Mouse (Mus musculus): ENCODE results near the gene Ankrd13c. TPM values are rescaled to one million over a fixed set of nuclear protein-coding genes. Genes with fewer than 3 reads are reported as not detected.

Gene Ankrd13c
- polyA plus RNA-seq, 1 experiment from 2014 or later, result 38.5 TPM

- Histone ChIP-seq H3K4me3 (ENCODE audit: low read depth, low read length) (no peak overlapping the region), H3K4me2 (ENCODE audit: low read depth, low read length) (no peak overlapping the region), H3K27me3 (ENCODE audit: control insufficient read depth, insufficient read depth, low read length) (no peaks in the 10 kb centered on the region), H3K27ac (ENCODE audit: low read depth, low read length) (no peak overlapping the region), H3K36me3 (ENCODE audit: control insufficient read depth, insufficient read depth, low read length) (no peaks in the 10 kb centered on the region), H3K9ac (replicated peaks; ENCODE audit: low read depth, low read length) (no peak overlapping the region), H3K4me1 (ENCODE audit: control insufficient read depth, insufficient read depth, low read length) (no peaks in the 10 kb centered on the region), H3K9me3 (ENCODE audit: control insufficient read depth, low read length) (no peaks in the 10 kb centered on the region)
- 86% methylated on average over 3 of the region's 3 CpGs for WGBS
- no peak for ATAC-seq (ENCODE audit: low read depth)
These were observed 12.7 kb upstream of the Ankrd13c start for GRCm38 (mm10) chr3:157934301-157934823.

- H3K9ac ChIP-seq (replicated peaks; ENCODE audit: low read depth, low read length), result no peak overlapping the region
- H3K4me2 ChIP-seq (ENCODE audit: low read depth, low read length), result no peak overlapping the region
- no peaks in the 10 kb centered on the region for H3K27me3 ChIP-seq (ENCODE audit: control insufficient read depth, insufficient read depth, low read length)
- H3K27ac ChIP-seq (ENCODE audit: low read depth, low read length), result no peak overlapping the region
- no peak for ATAC-seq (ENCODE audit: low read depth)
- H3K4me3 ChIP-seq (ENCODE audit: low read depth, low read length), result no peak overlapping the region
- WGBS, result 89% methylated on average over 2 of the region's 2 CpGs
- H3K9me3 ChIP-seq (ENCODE audit: control insufficient read depth, low read length), result no peaks in the 10 kb centered on the region
- no peaks in the 10 kb centered on the region for H3K36me3 ChIP-seq (ENCODE audit: control insufficient read depth, insufficient read depth, low read length)
- no peaks in the 10 kb centered on the region for H3K4me1 ChIP-seq (ENCODE audit: control insufficient read depth, insufficient read depth, low read length)
These were observed 8.5 kb upstream of the Ankrd13c start for GRCm38 (mm10) chr3:157938585-157938984.

- Histone ChIP-seq H3K9me3 (ENCODE audit: control insufficient read depth, low read length) (no peaks in the 10 kb centered on the region), H3K27ac (ENCODE audit: low read depth, low read length) (peak overlapping the region; percentile 98), H3K9ac (replicated peaks; ENCODE audit: low read depth, low read length) (peak overlapping the region; percentile 93), H3K36me3 (ENCODE audit: control insufficient read depth, insufficient read depth, low read length) (no peaks in the 10 kb centered on the region), H3K4me1 (ENCODE audit: control insufficient read depth, insufficient read depth, low read length) (peaks cover 8% of the 10 kb centered on the region; the same call in 1 of the 2 replicates), H3K4me2 (ENCODE audit: low read depth, low read length) (peak overlapping the region; percentile 97), H3K4me3 (ENCODE audit: low read depth, low read length) (peak overlapping the region; percentile 99), H3K27me3 (ENCODE audit: control insufficient read depth, insufficient read depth, low read length) (no peaks in the 10 kb centered on the region)
- ATAC-seq (ENCODE audit: low read depth), result peak; percentile 82
- WGBS, result under 1% methylated on average over 73 of the region's 93 CpGs
These were observed 593 bp downstream of the Ankrd13c start for GRCm38 (mm10) chr3:157947383-157948280.

- ATAC-seq (ENCODE audit: low read depth), result no peak
- H3K27ac ChIP-seq (ENCODE audit: low read depth, low read length), result no peak overlapping the region
- 90% methylated on average over 2 of the region's 2 CpGs for WGBS
- H3K36me3 ChIP-seq (ENCODE audit: control insufficient read depth, insufficient read depth, low read length), result no peaks in the 10 kb centered on the region
- no peak overlapping the region for H3K9ac ChIP-seq (replicated peaks; ENCODE audit: low read depth, low read length)
- H3K4me3 ChIP-seq (ENCODE audit: low read depth, low read length), result no peak overlapping the region
- H3K27me3 ChIP-seq (ENCODE audit: control insufficient read depth, insufficient read depth, low read length), result no peaks in the 10 kb centered on the region
- no peaks in the 10 kb centered on the region for H3K9me3 ChIP-seq (ENCODE audit: control insufficient read depth, low read length)
- H3K4me1 ChIP-seq (ENCODE audit: control insufficient read depth, insufficient read depth, low read length), result peaks cover 8% of the 10 kb centered on the region; the same call in 1 of the 2 replicates
- H3K4me2 ChIP-seq (ENCODE audit: low read depth, low read length), result no peak overlapping the region
These were observed 5.7 kb downstream of the Ankrd13c start for GRCm38 (mm10) chr3:157952716-157953115.

- H3K4me2 ChIP-seq (ENCODE audit: low read depth, low read length), result no peak overlapping the region
- no peaks in the 10 kb centered on the region for H3K27me3 ChIP-seq (ENCODE audit: control insufficient read depth, insufficient read depth, low read length)
- H3K4me1 ChIP-seq (ENCODE audit: control insufficient read depth, insufficient read depth, low read length), result no peaks in the 10 kb centered on the region
- H3K4me3 ChIP-seq (ENCODE audit: low read depth, low read length), result no peak overlapping the region
- H3K9ac ChIP-seq (replicated peaks; ENCODE audit: low read depth, low read length), result no peak overlapping the region
- H3K27ac ChIP-seq (ENCODE audit: low read depth, low read length), result no peak overlapping the region
- no peak for ATAC-seq (ENCODE audit: low read depth)
- no peaks in the 10 kb centered on the region for H3K36me3 ChIP-seq (ENCODE audit: control insufficient read depth, insufficient read depth, low read length)
- WGBS, result 89% methylated on average over 2 of the region's 2 CpGs
- no peaks in the 10 kb centered on the region for H3K9me3 ChIP-seq (ENCODE audit: control insufficient read depth, low read length)
These were observed 8.4 kb downstream of the Ankrd13c start for GRCm38 (mm10) chr3:157955466-157955865.

- no peak for ATAC-seq (ENCODE audit: low read depth)
- Histone ChIP-seq H3K4me3 (ENCODE audit: low read depth, low read length) (no peak overlapping the region), H3K9ac (replicated peaks; ENCODE audit: low read depth, low read length) (no peak overlapping the region), H3K27ac (ENCODE audit: low read depth, low read length) (no peak overlapping the region), H3K27me3 (ENCODE audit: control insufficient read depth, insufficient read depth, low read length) (no peaks in the 10 kb centered on the region), H3K4me1 (ENCODE audit: control insufficient read depth, insufficient read depth, low read length) (no peaks in the 10 kb centered on the region), H3K9me3 (ENCODE audit: control insufficient read depth, low read length) (no peaks in the 10 kb centered on the region), H3K4me2 (ENCODE audit: low read depth, low read length) (no peak overlapping the region), H3K36me3 (ENCODE audit: control insufficient read depth, insufficient read depth, low read length) (no peaks in the 10 kb centered on the region)
- 95% methylated on average over 3 of the region's 3 CpGs for WGBS
These were observed 9.2 kb downstream of the Ankrd13c start for GRCm38 (mm10) chr3:157956201-157956600.

- no peak for ATAC-seq (ENCODE audit: low read depth)
These were observed 10.3 kb downstream of the Ankrd13c start for GRCm38 (mm10) chr3:157957320-157957719.

GRCm38 (mm10) chr3:157971151-157971550, 24.1 kb downstream of the Ankrd13c start:
- H3K9me3 ChIP-seq (ENCODE audit: control insufficient read depth, low read length), result no peaks in the 10 kb centered on the region
- H3K9ac ChIP-seq (replicated peaks; ENCODE audit: low read depth, low read length), result no peak overlapping the region
- no peak for ATAC-seq (ENCODE audit: low read depth)
- no peaks in the 10 kb centered on the region for H3K4me1 ChIP-seq (ENCODE audit: control insufficient read depth, insufficient read depth, low read length)
- no peak overlapping the region for H3K4me3 ChIP-seq (ENCODE audit: low read depth, low read length)
- no peaks in the 10 kb centered on the region for H3K36me3 ChIP-seq (ENCODE audit: control insufficient read depth, insufficient read depth, low read length)
- H3K27ac ChIP-seq (ENCODE audit: low read depth, low read length), result no peak overlapping the region
- no peak overlapping the region for H3K4me2 ChIP-seq (ENCODE audit: low read depth, low read length)
- WGBS, result 93% methylated on average over 2 of the region's 2 CpGs
- no peaks in the 10 kb centered on the region for H3K27me3 ChIP-seq (ENCODE audit: control insufficient read depth, insufficient read depth, low read length)

More at GRCm38 (mm10) chr3:157957320-157957719, 10.3 kb downstream of the Ankrd13c start:
- H3K4me3 ChIP-seq (ENCODE audit: low read depth, low read length), result no peak overlapping the region
- H3K27ac ChIP-seq (ENCODE audit: low read depth, low read length), result no peak overlapping the region
- H3K9ac ChIP-seq (replicated peaks; ENCODE audit: low read depth, low read length), result no peak overlapping the region
- H3K4me1 ChIP-seq (ENCODE audit: control insufficient read depth, insufficient read depth, low read length), result no peaks in the 10 kb centered on the region
- H3K27me3 ChIP-seq (ENCODE audit: control insufficient read depth, insufficient read depth, low read length), result no peaks in the 10 kb centered on the region
- H3K9me3 ChIP-seq (ENCODE audit: control insufficient read depth, low read length), result no peaks in the 10 kb centered on the region
- H3K36me3 ChIP-seq (ENCODE audit: control insufficient read depth, insufficient read depth, low read length), result peaks cover 2% of the 10 kb centered on the region; the same call in 1 of the 2 replicates
- H3K4me2 ChIP-seq (ENCODE audit: low read depth, low read length), result no peak overlapping the region

- H3K4me2 ChIP-seq (ENCODE audit: low read depth, low read length), result no peak overlapping the region
- H3K9ac ChIP-seq (replicated peaks; ENCODE audit: low read depth, low read length), result no peak overlapping the region
- no peak overlapping the region for H3K4me3 ChIP-seq (ENCODE audit: low read depth, low read length)
- no peak for ATAC-seq (ENCODE audit: low read depth)
- no peaks in the 10 kb centered on the region for H3K9me3 ChIP-seq (ENCODE audit: control insufficient read depth, low read length)
- H3K36me3 ChIP-seq (ENCODE audit: control insufficient read depth, insufficient read depth, low read length), result no peaks in the 10 kb centered on the region
- H3K27ac ChIP-seq (ENCODE audit: low read depth, low read length), result no peak overlapping the region
- H3K27me3 ChIP-seq (ENCODE audit: control insufficient read depth, insufficient read depth, low read length), result no peaks in the 10 kb centered on the region
- no peaks in the 10 kb centered on the region for H3K4me1 ChIP-seq (ENCODE audit: control insufficient read depth, insufficient read depth, low read length)
- 96% methylated on average over 2 of the region's 2 CpGs for WGBS
These were observed 26.2 kb downstream of the Ankrd13c start for GRCm38 (mm10) chr3:157973236-157973635.

Measured in neural tube, embryonic 14.5 days (tissue).